Mouse (Mus musculus): ENCODE measurements around the gene Shank2. TPM values are rescaled to one million over a fixed set of nuclear protein-coding genes. Genes with fewer than 3 reads are reported as not detected.

Shank2 gene
- polyA plus RNA-seq, 1 experiment from 2014 or later, result 0.69 TPM

GRCm38 (mm10) chr7:144102222-144102980, 100.7 kb downstream of the Shank2 start:
- no peak for ATAC-seq (ENCODE audit: low FRiP score, low TSS enrichment)
- Histone ChIP-seq H3K4me2 (replicated peaks; ENCODE audit: low read depth) (no peak overlapping the region), H3K27ac (replicated peaks) (no peak overlapping the region), H3K36me3 (ENCODE audit: control insufficient read depth, insufficient read depth, low read length) (no peaks in the 10 kb centered on the region), H3K4me1 (replicated peaks; ENCODE audit: control insufficient read depth, insufficient read depth) (no peaks in the 10 kb centered on the region), H3K27me3 (ENCODE audit: control insufficient read depth, insufficient read depth, low read length) (no peaks in the 10 kb centered on the region), H3K4me3 (ENCODE audit: low read depth, low read length) (no peak overlapping the region), H3K9ac (ENCODE audit: low read length) (no peak overlapping the region), H3K9me3 (ENCODE audit: control insufficient read depth, low read length) (no peaks in the 10 kb centered on the region)
- DNase-seq (ENCODE audit: low spot score), result no peak
- TF ChIP-seq EP300 (optimal IDR thresholded peaks at IDR 0.05), result no peak
- TF ChIP-seq CTCF (IDR thresholded peaks at IDR 0.05; ENCODE audit: low read depth), result no peak
- WGBS, result 37% methylated on average over 4 of the region's 4 CpGs

GRCm38 (mm10) chr7:144105952-144106351, 104.2 kb downstream of the Shank2 start:
- TF ChIP-seq CTCF (IDR thresholded peaks at IDR 0.05; ENCODE audit: low read depth) (no peak), EP300 (optimal IDR thresholded peaks at IDR 0.05) (no peak)
- H3K4me2 ChIP-seq (replicated peaks; ENCODE audit: low read depth), result no peak overlapping the region
- WGBS, result 50% methylated on average over 1 of the region's 1 CpGs

GRCm38 (mm10) chr7:144106352-144107011, 104.8 kb downstream of the Shank2 start:
- Histone ChIP-seq H3K36me3 (ENCODE audit: control insufficient read depth, insufficient read depth, low read length) (no peaks in the 10 kb centered on the region), H3K9me3 (ENCODE audit: control insufficient read depth, low read length) (no peaks in the 10 kb centered on the region), H3K4me1 (replicated peaks; ENCODE audit: control insufficient read depth, insufficient read depth) (no peaks in the 10 kb centered on the region), H3K27me3 (ENCODE audit: control insufficient read depth, insufficient read depth, low read length) (no peaks in the 10 kb centered on the region), H3K4me3 (ENCODE audit: low read depth, low read length) (no peak overlapping the region), H3K4me2 (replicated peaks; ENCODE audit: low read depth) (no peak overlapping the region), H3K27ac (replicated peaks) (no peak overlapping the region), H3K9ac (ENCODE audit: low read length) (no peak overlapping the region)
- 49% methylated on average over 9 of the region's 9 CpGs for WGBS
- ATAC-seq (ENCODE audit: low FRiP score, low TSS enrichment), result no peak
- TF ChIP-seq CTCF (IDR thresholded peaks at IDR 0.05; ENCODE audit: low read depth), result no peak
- TF ChIP-seq EP300 (optimal IDR thresholded peaks at IDR 0.05), result no peak
- no peak for DNase-seq (ENCODE audit: low spot score)

More at GRCm38 (mm10) chr7:144105952-144106351, 104.2 kb downstream of the Shank2 start:
- no peak for DNase-seq (ENCODE audit: low spot score)
- no peaks in the 10 kb centered on the region for H3K27me3 ChIP-seq (ENCODE audit: control insufficient read depth, insufficient read depth, low read length)
- H3K27ac ChIP-seq (replicated peaks), result no peak overlapping the region
- no peaks in the 10 kb centered on the region for H3K9me3 ChIP-seq (ENCODE audit: control insufficient read depth, low read length)
- H3K4me3 ChIP-seq (ENCODE audit: low read depth, low read length), result no peak overlapping the region
- H3K9ac ChIP-seq (ENCODE audit: low read length), result no peak overlapping the region
- no peak for ATAC-seq (ENCODE audit: low FRiP score, low TSS enrichment)
- no peaks in the 10 kb centered on the region for H3K36me3 ChIP-seq (ENCODE audit: control insufficient read depth, insufficient read depth, low read length)
- H3K4me1 ChIP-seq (replicated peaks; ENCODE audit: control insufficient read depth, insufficient read depth), result no peaks in the 10 kb centered on the region

- WGBS, result 85% methylated on average over 5 of the region's 5 CpGs
- H3K9ac ChIP-seq (ENCODE audit: low read length), result no peak overlapping the region
Observed at GRCm38 (mm10) chr7:144108141-144108540, 106.4 kb downstream of the Shank2 start.

GRCm38 (mm10) chr7:144111026-144111604, 109.4 kb downstream of the Shank2 start:
- peak; percentile 55 for DNase-seq (ENCODE audit: low spot score)
- no peak for TF ChIP-seq EP300 (optimal IDR thresholded peaks at IDR 0.05)
- H3K4me1 ChIP-seq (replicated peaks; ENCODE audit: control insufficient read depth, insufficient read depth), result no peaks in the 10 kb centered on the region

More at GRCm38 (mm10) chr7:144108141-144108540, 106.4 kb downstream of the Shank2 start:
- H3K4me2 ChIP-seq (replicated peaks; ENCODE audit: low read depth), result no peak overlapping the region
- H3K36me3 ChIP-seq (ENCODE audit: control insufficient read depth, insufficient read depth, low read length), result no peaks in the 10 kb centered on the region
- no peaks in the 10 kb centered on the region for H3K9me3 ChIP-seq (ENCODE audit: control insufficient read depth, low read length)
- ATAC-seq (ENCODE audit: low FRiP score, low TSS enrichment) (no peak), DNase-seq (ENCODE audit: low spot score) (no peak)
- no peaks in the 10 kb centered on the region for H3K4me1 ChIP-seq (replicated peaks; ENCODE audit: control insufficient read depth, insufficient read depth)
- H3K27me3 ChIP-seq (ENCODE audit: control insufficient read depth, insufficient read depth, low read length), result no peaks in the 10 kb centered on the region
- TF ChIP-seq CTCF (IDR thresholded peaks at IDR 0.05; ENCODE audit: low read depth) (no peak), EP300 (optimal IDR thresholded peaks at IDR 0.05) (no peak)
- no peak overlapping the region for H3K27ac ChIP-seq (replicated peaks)
- no peak overlapping the region for H3K4me3 ChIP-seq (ENCODE audit: low read depth, low read length)

GRCm38 (mm10) chr7:144111981-144112380, 110.3 kb downstream of the Shank2 start:
- Histone ChIP-seq H3K4me3 (ENCODE audit: low read depth, low read length) (no peak overlapping the region), H3K4me1 (replicated peaks; ENCODE audit: control insufficient read depth, insufficient read depth) (no peaks in the 10 kb centered on the region), H3K27ac (replicated peaks) (no peak overlapping the region), H3K4me2 (replicated peaks; ENCODE audit: low read depth) (no peak overlapping the region), H3K9me3 (ENCODE audit: control insufficient read depth, low read length) (no peaks in the 10 kb centered on the region), H3K9ac (ENCODE audit: low read length) (no peak overlapping the region), H3K27me3 (ENCODE audit: control insufficient read depth, insufficient read depth, low read length) (no peaks in the 10 kb centered on the region), H3K36me3 (ENCODE audit: control insufficient read depth, insufficient read depth, low read length) (no peaks in the 10 kb centered on the region)
- ATAC-seq (ENCODE audit: low FRiP score, low TSS enrichment) (no peak), DNase-seq (ENCODE audit: low spot score) (no peak)
- 71% methylated on average over 3 of the region's 3 CpGs for WGBS
- no peak for TF ChIP-seq CTCF (IDR thresholded peaks at IDR 0.05; ENCODE audit: low read depth)
- TF ChIP-seq EP300 (optimal IDR thresholded peaks at IDR 0.05), result no peak

More at GRCm38 (mm10) chr7:144111026-144111604, 109.4 kb downstream of the Shank2 start:
- Histone ChIP-seq H3K9me3 (ENCODE audit: control insufficient read depth, low read length) (no peaks in the 10 kb centered on the region), H3K9ac (ENCODE audit: low read length) (no peak overlapping the region), H3K27ac (replicated peaks) (no peak overlapping the region), H3K36me3 (ENCODE audit: control insufficient read depth, insufficient read depth, low read length) (no peaks in the 10 kb centered on the region), H3K4me2 (replicated peaks; ENCODE audit: low read depth) (no peak overlapping the region), H3K27me3 (ENCODE audit: control insufficient read depth, insufficient read depth, low read length) (no peaks in the 10 kb centered on the region), H3K4me3 (ENCODE audit: low read depth, low read length) (no peak overlapping the region)
- peak; percentile 71 for ATAC-seq (ENCODE audit: low FRiP score, low TSS enrichment)
- 44% methylated on average over 4 of the region's 4 CpGs for whole genome bisulfite sequencing
